Mouse (Mus musculus) CH12.LX (cell line): Measurements from ENCODE around the gene Tshz2. TPM values are rescaled to one million over a fixed set of nuclear protein-coding genes. Genes with fewer than 3 reads are reported as not detected.

Experiments used
- DNase-seq: peaks from one replicate; pipeline ENCODE4 v3.0.0-alpha.2; 2013; ENCODE audit errors: extremely low read depth
- H3K27ac ChIP-seq: 2 replicates; pipeline ENCODE4 v1.5.1; 2012; ENCODE audit warnings: low read depth, mild to moderate bottlenecking, control low read depth, moderate library complexity; ENCODE audit not compliant: insufficient read depth
- H3K27me3 ChIP-seq: replicated peaks from 2 replicates; pipeline ENCODE3; 2012; ENCODE audit warnings: inconsistent platforms
- H3K36me3 ChIP-seq, 2 experiments: replicated peaks in 1 of 2; 2 replicates each; pipeline versions ENCODE3 to v1.6.1; 2012; ENCODE audit warnings: inconsistent platforms in 1 of 2, low read length in 1 of 2, mild to moderate bottlenecking in 1 of 2, mixed read lengths in 1 of 2, moderate library complexity in 1 of 2; ENCODE audit not compliant: control insufficient read depth in 1 of 2, insufficient read depth in 1 of 2
- H3K4me1 ChIP-seq, 2 experiments: 2 replicates each; pipeline ENCODE4 v1.6.1; 2012; ENCODE audit warnings: inconsistent platforms in 1 of 2, moderate library complexity in 1 of 2; ENCODE audit not compliant: insufficient read depth in 2 of 2, control insufficient read depth in 1 of 2
- H3K4me2 ChIP-seq: 2 replicates; pipeline ENCODE4 v1.6.1; 2012; ENCODE audit warnings: low read depth, mild to moderate bottlenecking, control low read depth; ENCODE audit not compliant: poor library complexity, insufficient read depth, severe bottlenecking
- H3K4me3 ChIP-seq, 3 experiments: fragments of 150-350 bp in 1 of 3; sonication (generic) in 1 of 3; replicated peaks in 1 of 3; 2 replicates each; pipeline versions ENCODE3 to v1.5.1; 2011 to 2012; ENCODE audit warnings: low read depth in 2 of 3, low read length in 2 of 3, mild to moderate bottlenecking in 2 of 3, moderate library complexity in 2 of 3, control low read depth in 1 of 3, improper control_type of control experiment in 1 of 3, inconsistent platforms in 1 of 3, mixed read lengths in 1 of 3; ENCODE audit not compliant: poor library complexity in 1 of 3
- H3K79me2 ChIP-seq: replicated peaks from 2 replicates; pipeline ENCODE4 v1.6.1; 2012; ENCODE audit warnings: mild to moderate bottlenecking, moderate library complexity; ENCODE audit not compliant: control insufficient read depth, poor library complexity, insufficient read depth, severe bottlenecking; ENCODE audit errors: extremely low read depth
- H3K9ac ChIP-seq: 2 replicates; pipeline ENCODE4 v1.6.1; 2012; ENCODE audit warnings: low read depth, mild to moderate bottlenecking, control low read depth, moderate library complexity; ENCODE audit not compliant: insufficient read depth
- H3K9me3 ChIP-seq: replicated peaks from 2 replicates; pipeline ENCODE3; 2012; ENCODE audit warnings: low read length, inconsistent platforms, mixed read lengths
- CHD1 ChIP-seq: IDR thresholded peaks from 2 replicates; pipeline ENCODE4 v1.6.1; 2012; ENCODE audit warnings: low read depth, low read length, improper control_type of control experiment, inconsistent platforms
- CHD2 ChIP-seq: IDR thresholded peaks from 2 replicates; pipeline ENCODE4 v1.6.1; 2011; ENCODE audit warnings: low read length, improper control_type of control experiment
- EP300 ChIP-seq: IDR thresholded peaks from 2 replicates; pipeline ENCODE4 v1.6.1; 2011; ENCODE audit warnings: low read length, improper control_type of control experiment
- JUN ChIP-seq: IDR thresholded peaks from 2 replicates; pipeline ENCODE4 v1.6.1; 2011; ENCODE audit warnings: low read depth, mild to moderate bottlenecking, low read length, improper control_type of control experiment, moderate library complexity; ENCODE audit not compliant: insufficient read depth
- MAZ ChIP-seq: IDR thresholded peaks from 2 replicates; pipeline ENCODE4 v1.6.1; 2012; ENCODE audit warnings: low read depth, mild to moderate bottlenecking, inconsistent platforms, low read length, improper control_type of control experiment, moderate library complexity
- MEF2A ChIP-seq: IDR thresholded peaks from 2 replicates; pipeline ENCODE4 v1.6.1; 2014; ENCODE audit warnings: low read depth, mild to moderate bottlenecking, inconsistent platforms, low read length, improper control_type of control experiment, borderline replicate concordance
- MXI1 ChIP-seq: IDR thresholded peaks from 2 replicates; pipeline ENCODE4 v1.6.1; 2011; ENCODE audit warnings: mild to moderate bottlenecking, low read depth, low read length, improper control_type of control experiment
- MYC ChIP-seq: IDR thresholded peaks from 2 replicates; pipeline ENCODE4 v1.6.1; 2011; ENCODE audit warnings: low read depth, mild to moderate bottlenecking, improper control_type of control experiment, low read length
- PAX5 ChIP-seq: IDR thresholded peaks from 2 replicates; pipeline ENCODE4 v1.6.1; 2012; ENCODE audit warnings: low read length, inconsistent platforms, mixed read lengths
- POLR2A ChIP-seq: IDR thresholded peaks from 2 replicates; pipeline ENCODE4 v1.6.1; 2011; ENCODE audit warnings: low read depth, mild to moderate bottlenecking, improper control_type of control experiment, low read length
- POLR2AphosphoS2 ChIP-seq: IDR thresholded peaks from 2 replicates; pipeline ENCODE4 v1.6.1; 2011; ENCODE audit warnings: low read depth, low read length, improper control_type of control experiment
- RAD21 ChIP-seq: IDR thresholded peaks from 2 replicates; pipeline ENCODE4 v1.6.1; 2011; ENCODE audit warnings: low read depth, mild to moderate bottlenecking, low read length, improper control_type of control experiment, moderate library complexity
- RCOR1 ChIP-seq: conservative IDR thresholded peaks from 2 replicates; pipeline ENCODE4 v1.6.1; 2012; ENCODE audit warnings: low read depth, mild to moderate bottlenecking, inconsistent platforms, low read length, improper control_type of control experiment
- SMC3 ChIP-seq: IDR thresholded peaks from 2 replicates; pipeline ENCODE4 v1.6.1; 2011; ENCODE audit warnings: low read depth, low read length, improper control_type of control experiment
- dilution Hi-C: fragments of 300-500 bp; cut with MboI; formaldehyde crosslinking; loops from 2 replicates; pipeline ENCODE4 v1.14.3; 2020; ENCODE audit warnings: low sequenced_read_pairs; ENCODE audit not compliant: extremely low pct_unique_long_range_greater_than_20kb, extremely low pct_ligation_motif_present
- in situ Hi-C: fragments of 300-500 bp; cut with MboI; formaldehyde crosslinking; loops from 3 replicates; pipeline ENCODE4 v1.14.3; 2019; ENCODE audit warnings: low sequenced_read_pairs, low pct_ligation_motif_present, low pct_unique_long_range_greater_than_20kb, mixed read lengths
- polyA plus RNA-seq: library from polyadenylated mRNA; unstranded; fragments of >175 nt; gene quantifications from 2 replicates; pipeline ENCODE4 v1.2.1, GENCODE M21; 2012; ENCODE audit warnings: low read depth; ENCODE audit not compliant: insufficient read length
- total RNA-seq, 2 experiments: library from RNA; depleted of rRNA; stranded (reverse); fragments of 300-350 nt in 1 of 2; fragments of >200 nt in 1 of 2; gene quantifications; 2 replicates each; pipeline ENCODE4 v1.2.3; 2012 to 2014

The Tshz2 gene
- total and polyA plus RNA-seq, 3 experiments, result not detected

- Histone ChIP-seq H3K79me2 (no peaks in the 10 kb centered on the region), H3K4me1 (no peaks in the 10 kb centered on the region), H3K4me2 (no peak overlapping the region), H3K36me3 (no peaks in the 10 kb centered on the region), H3K4me3 (no peak overlapping the region), H3K27ac (no peak overlapping the region), H3K9me3 (peaks cover 87% of the 10 kb centered on the region), H3K27me3 (no peaks in the 10 kb centered on the region), H3K9ac (no peak overlapping the region)
- dilution Hi-C loops (no loop called here), in situ Hi-C loops (no loop called here)
- TF ChIP-seq PAX5, result no peak
- TF ChIP-seq SMC3, result no peak
- TF ChIP-seq POLR2AphosphoS2, result no peak
- no peak for TF ChIP-seq MEF2A
- TF ChIP-seq RAD21, result no peak
- TF ChIP-seq MXI1, result no peak
- TF ChIP-seq MYC, result no peak
- no peak for TF ChIP-seq RCOR1
- no peak for DNase-seq
Observed at GRCm38 (mm10) chr2:169767281-169767680, 134.5 kb downstream of the Tshz2 start.

- Histone ChIP-seq H3K4me3 (no peak overlapping the region), H3K4me1 (no peaks in the 10 kb centered on the region), H3K27ac (no peak overlapping the region), H3K79me2 (no peaks in the 10 kb centered on the region), H3K9me3 (peaks cover 84% of the 10 kb centered on the region), H3K27me3 (no peaks in the 10 kb centered on the region), H3K36me3 (no peaks in the 10 kb centered on the region), H3K4me2 (no peak overlapping the region), H3K9ac (no peak overlapping the region)
- DNase-seq, result no peak
- in situ Hi-C loops (no loop called here), dilution Hi-C loops (no loop called here)
- no peak for TF ChIP-seq MAZ
Observed at GRCm38 (mm10) chr2:169775078-169775477, 142.3 kb downstream of the Tshz2 start.

GRCm38 (mm10) chr2:169777242-169777641 lies 144.4 kb downstream of the Tshz2 start:
- no peak overlapping the region for H3K9ac ChIP-seq
- H3K27ac ChIP-seq, result no peak overlapping the region
- no peaks in the 10 kb centered on the region for H3K36me3 ChIP-seq
- no peaks in the 10 kb centered on the region for H3K27me3 ChIP-seq
- no peaks in the 10 kb centered on the region for H3K79me2 ChIP-seq
- H3K4me3 ChIP-seq, result no peak overlapping the region
- dilution Hi-C loops, result no loop called here
- no peak overlapping the region for H3K4me2 ChIP-seq
- TF ChIP-seq POLR2A (no peak), POLR2AphosphoS2 (no peak), CHD1 (no peak), CHD2 (no peak), JUN (no peak), EP300 (no peak)
- in situ Hi-C loops, result no loop called here
- H3K9me3 ChIP-seq, result peaks cover 83% of the 10 kb centered on the region
- H3K4me1 ChIP-seq, result no peaks in the 10 kb centered on the region
- DNase-seq, result no peak
